Mouse (Mus musculus) liver, embryonic 15.5 days (tissue): ENCODE data around the gene Enox1. TPM values are rescaled to one million over a fixed set of nuclear protein-coding genes. Genes with fewer than 3 reads are reported as not detected.

Source experiments
- ATAC-seq: fragments of 200-750 bp; cut with Nextera tagmentation; 2 replicates; pipeline ENCODE4 v1.8.0; 2017; ENCODE audit warnings: moderate number of reproducible peaks, mild to moderate bottlenecking, moderate library complexity; ENCODE audit not compliant: insufficient read depth
- H3K27ac ChIP-seq: fragments of 300-500 bp; sonication (generic); replicated peaks from 2 replicates; pipeline ENCODE4 v1.5.1; 2015; ENCODE audit warnings: mild to moderate bottlenecking, inconsistent platforms
- H3K27me3 ChIP-seq: fragments of 300-500 bp; sonication (generic); 2 replicates; pipeline ENCODE4 v1.6.1; 2015; ENCODE audit warnings: mild to moderate bottlenecking, inconsistent platforms
- H3K36me3 ChIP-seq: fragments of 300-500 bp; sonication (generic); replicated peaks from 2 replicates; pipeline ENCODE4 v1.6.1; 2015; ENCODE audit warnings: moderate library complexity, mild to moderate bottlenecking, inconsistent platforms
- H3K4me1 ChIP-seq: fragments of 300-500 bp; sonication (generic); replicated peaks from 2 replicates; pipeline ENCODE4 v1.6.1; 2015; ENCODE audit warnings: inconsistent platforms
- H3K4me2 ChIP-seq: fragments of 300-500 bp; sonication (generic); 2 replicates; pipeline ENCODE4 v1.6.1; 2015; ENCODE audit warnings: moderate library complexity, mild to moderate bottlenecking, inconsistent platforms
- H3K4me3 ChIP-seq: fragments of 300-500 bp; sonication (generic); replicated peaks from 2 replicates; pipeline ENCODE4 v1.5.1; 2015; ENCODE audit warnings: mild to moderate bottlenecking, inconsistent platforms
- H3K9ac ChIP-seq: fragments of 300-500 bp; sonication (generic); 2 replicates; pipeline ENCODE4 v1.6.1; 2015; ENCODE audit warnings: moderate library complexity, mild to moderate bottlenecking, inconsistent platforms
- H3K9me3 ChIP-seq: fragments of 300-500 bp; sonication (generic); replicated peaks from 2 replicates; pipeline ENCODE4 v1.6.1; 2016; ENCODE audit warnings: inconsistent platforms
- WGBS: fragments of 180-500 bp; shearing (Covaris S2); methylation state at CpG from one replicate; pipeline ENCODE4 v1.1.7; 2015; ENCODE audit warnings: mixed read lengths; ENCODE audit not compliant: insufficient replicate concordance; 5-methylcytosine and 5-hydroxymethylcytosine counted together
- polyA plus RNA-seq: library from polyadenylated mRNA; unstranded; fragments of >200 nt; fragmentation: Nextera tagmentation; extraction: Ambion mirVana; gene quantifications from 2 replicates; pipeline ENCODE4 v1.2.1, GENCODE M21; 2015

The Enox1 gene
- polyA plus RNA-seq, 1 experiment from 2014 or later = 0.35 TPM

DNA sequence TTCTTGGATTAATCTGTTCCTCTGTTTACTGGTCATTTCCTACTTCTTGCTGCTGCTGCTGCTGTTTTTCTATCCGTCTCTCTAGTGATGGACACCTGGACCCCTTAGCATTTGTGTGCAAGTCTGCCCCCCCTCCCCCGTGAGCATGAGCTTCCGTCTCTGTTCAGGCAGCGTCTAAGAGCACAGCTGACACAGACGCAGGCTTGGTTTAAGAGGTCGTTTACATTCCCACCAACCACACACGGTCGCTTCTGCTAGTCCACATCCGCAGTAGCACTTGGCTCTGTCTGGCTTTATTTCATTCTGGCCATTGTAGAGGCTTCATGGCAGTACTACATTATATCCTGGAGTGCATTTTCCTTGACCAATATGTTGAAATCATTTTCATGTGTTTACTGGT, 301.7 kb downstream of the Enox1 start:
- no peak for ATAC-seq
- Histone ChIP-seq H3K27ac (no peak overlapping the region), H3K4me1 (no peaks in the 10 kb centered on the region), H3K4me2 (no peak overlapping the region), H3K9me3 (no peaks in the 10 kb centered on the region), H3K36me3 (no peaks in the 10 kb centered on the region), H3K4me3 (no peak overlapping the region), H3K9ac (no peak overlapping the region), H3K27me3 (no peaks in the 10 kb centered on the region)
- WGBS = 26% methylated on average over 9 of the region's 9 CpGs

DNA sequence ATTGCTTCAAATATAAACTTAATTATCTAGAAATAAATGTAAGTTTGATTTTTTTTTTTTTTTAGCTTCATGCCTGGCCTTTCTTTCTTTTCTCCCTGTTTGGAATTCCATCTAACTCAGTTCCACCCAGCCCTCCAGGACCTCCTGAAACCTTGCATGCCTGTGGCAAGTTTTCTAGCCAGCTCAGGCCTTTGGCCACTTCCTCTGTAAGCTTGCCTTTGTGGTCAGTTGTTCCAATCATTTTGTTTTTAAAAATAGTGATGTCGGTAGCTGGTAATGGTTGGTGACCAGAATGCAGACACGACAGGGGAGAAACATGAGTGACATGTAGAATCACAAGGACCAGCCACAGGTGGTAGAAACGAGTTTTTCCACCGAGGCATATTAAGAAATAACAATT, 307.4 kb downstream of the Enox1 start:
- H3K4me1 ChIP-seq = no peaks in the 10 kb centered on the region
- H3K4me2 ChIP-seq = no peak overlapping the region
- WGBS = 42% methylated on average over 4 of the region's 4 CpGs
- ATAC-seq = no peak
- H3K27ac ChIP-seq = no peak overlapping the region
- no peaks in the 10 kb centered on the region for H3K36me3 ChIP-seq
- H3K27me3 ChIP-seq = no peaks in the 10 kb centered on the region
- no peak overlapping the region for H3K4me3 ChIP-seq
- H3K9ac ChIP-seq = no peak overlapping the region
- no peaks in the 10 kb centered on the region for H3K9me3 ChIP-seq

DNA sequence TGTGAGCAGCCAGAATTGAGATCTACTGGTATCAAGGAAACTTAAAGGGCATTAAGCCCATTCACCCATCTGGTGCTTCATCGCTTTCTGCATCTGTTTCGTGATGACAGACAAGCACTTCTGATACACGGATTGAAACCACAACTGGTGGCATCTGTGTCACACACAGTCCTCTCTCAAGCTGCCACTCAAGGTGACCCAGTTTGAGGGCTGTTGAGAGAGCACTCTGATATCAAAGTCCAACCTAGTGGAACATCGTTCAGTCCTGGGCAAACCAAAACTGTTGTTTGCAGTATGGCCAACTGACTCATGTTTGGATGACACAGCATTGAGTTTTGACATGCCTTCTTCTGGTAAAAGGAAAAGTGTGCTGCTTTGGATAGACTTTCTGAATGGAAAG, 308.2 kb downstream of the Enox1 start:
- Histone ChIP-seq H3K4me2 (no peak overlapping the region), H3K9ac (no peak overlapping the region), H3K9me3 (no peaks in the 10 kb centered on the region), H3K36me3 (no peaks in the 10 kb centered on the region), H3K4me3 (no peak overlapping the region), H3K27me3 (no peaks in the 10 kb centered on the region), H3K27ac (no peak overlapping the region), H3K4me1 (no peaks in the 10 kb centered on the region)
- ATAC-seq = no peak
- 40% methylated on average over 4 of the region's 4 CpGs for WGBS

DNA sequence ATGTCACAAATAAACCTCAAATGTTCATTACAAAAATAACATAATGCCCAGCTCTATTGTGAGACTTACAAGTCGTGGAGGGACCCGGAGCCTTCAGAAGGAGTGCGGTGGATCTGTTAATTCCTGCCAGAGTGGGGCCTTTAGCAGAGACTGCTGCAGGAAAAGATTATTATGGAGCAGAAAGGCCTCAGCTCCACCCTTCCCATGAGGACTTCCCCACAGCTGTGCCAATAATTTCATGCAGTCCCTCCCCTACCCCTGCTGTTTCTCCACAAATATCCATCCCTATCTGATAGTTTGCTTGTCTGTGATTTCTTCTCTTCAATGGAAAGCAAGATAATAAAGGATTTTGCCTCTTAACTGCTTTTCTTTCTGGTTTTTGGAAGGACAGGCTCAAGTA, 314.0 kb downstream of the Enox1 start:
- Histone ChIP-seq H3K9ac (no peak overlapping the region), H3K4me2 (no peak overlapping the region), H3K9me3 (no peaks in the 10 kb centered on the region), H3K27ac (no peak overlapping the region), H3K27me3 (no peaks in the 10 kb centered on the region), H3K36me3 (no peaks in the 10 kb centered on the region), H3K4me3 (no peak overlapping the region), H3K4me1 (no peaks in the 10 kb centered on the region)
- ATAC-seq = no peak
- WGBS = 68% methylated on average over 3 of the region's 3 CpGs

DNA sequence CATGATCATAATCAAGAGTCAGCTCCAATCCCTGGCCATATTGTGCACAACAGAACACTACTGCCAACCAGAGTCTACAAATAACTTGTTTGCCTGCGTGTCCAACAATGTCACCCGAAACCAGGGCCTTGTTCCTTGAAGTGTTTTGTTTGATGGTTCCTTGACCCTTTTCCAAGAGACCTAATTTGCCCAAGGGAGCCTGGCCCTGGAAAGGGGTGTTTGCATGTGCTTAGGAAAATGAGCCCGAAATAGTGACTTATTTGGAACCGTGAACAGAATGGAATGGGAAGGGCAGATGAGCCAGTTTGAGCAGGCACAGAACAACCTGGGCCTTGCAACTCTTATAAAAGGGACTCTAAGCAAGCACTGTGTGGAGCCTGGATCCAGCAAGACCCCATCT, 316.9 kb downstream of the Enox1 start:
- Histone ChIP-seq H3K9me3 (no peaks in the 10 kb centered on the region), H3K4me3 (no peak overlapping the region), H3K27ac (no peak overlapping the region), H3K9ac (no peak overlapping the region), H3K4me2 (no peak overlapping the region), H3K4me1 (no peaks in the 10 kb centered on the region), H3K27me3 (no peaks in the 10 kb centered on the region), H3K36me3 (no peaks in the 10 kb centered on the region)
- ATAC-seq = no peak
- 67% methylated on average over 4 of the region's 4 CpGs for WGBS

DNA sequence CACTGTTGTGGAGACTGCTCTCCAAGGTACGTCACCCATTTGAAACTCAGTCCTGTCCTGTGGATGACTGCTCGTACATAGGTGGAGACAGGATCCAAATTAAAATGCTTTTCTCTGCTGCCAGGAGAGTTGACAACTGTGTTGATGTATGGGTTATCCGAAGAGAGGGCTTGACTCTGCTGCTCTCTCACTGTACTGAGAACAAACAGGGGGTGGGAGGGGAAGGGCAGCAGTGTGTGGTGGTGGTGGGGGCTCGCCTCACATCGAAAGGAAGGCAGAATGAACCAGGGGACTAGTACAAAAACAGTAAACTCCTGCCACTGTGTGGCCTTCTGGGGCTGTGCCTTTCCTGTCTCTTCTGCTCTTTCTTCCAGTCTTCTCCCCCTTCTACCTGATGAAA, 317.5 kb downstream of the Enox1 start:
- ATAC-seq = no peak
- no peaks in the 10 kb centered on the region for H3K9me3 ChIP-seq
- WGBS = 56% methylated on average over 5 of the region's 5 CpGs
- no peaks in the 10 kb centered on the region for H3K27me3 ChIP-seq
- no peaks in the 10 kb centered on the region for H3K4me1 ChIP-seq
- H3K4me3 ChIP-seq = no peak overlapping the region
- no peak overlapping the region for H3K27ac ChIP-seq
- no peak overlapping the region for H3K4me2 ChIP-seq
- H3K36me3 ChIP-seq = no peaks in the 10 kb centered on the region
- no peak overlapping the region for H3K9ac ChIP-seq

DNA sequence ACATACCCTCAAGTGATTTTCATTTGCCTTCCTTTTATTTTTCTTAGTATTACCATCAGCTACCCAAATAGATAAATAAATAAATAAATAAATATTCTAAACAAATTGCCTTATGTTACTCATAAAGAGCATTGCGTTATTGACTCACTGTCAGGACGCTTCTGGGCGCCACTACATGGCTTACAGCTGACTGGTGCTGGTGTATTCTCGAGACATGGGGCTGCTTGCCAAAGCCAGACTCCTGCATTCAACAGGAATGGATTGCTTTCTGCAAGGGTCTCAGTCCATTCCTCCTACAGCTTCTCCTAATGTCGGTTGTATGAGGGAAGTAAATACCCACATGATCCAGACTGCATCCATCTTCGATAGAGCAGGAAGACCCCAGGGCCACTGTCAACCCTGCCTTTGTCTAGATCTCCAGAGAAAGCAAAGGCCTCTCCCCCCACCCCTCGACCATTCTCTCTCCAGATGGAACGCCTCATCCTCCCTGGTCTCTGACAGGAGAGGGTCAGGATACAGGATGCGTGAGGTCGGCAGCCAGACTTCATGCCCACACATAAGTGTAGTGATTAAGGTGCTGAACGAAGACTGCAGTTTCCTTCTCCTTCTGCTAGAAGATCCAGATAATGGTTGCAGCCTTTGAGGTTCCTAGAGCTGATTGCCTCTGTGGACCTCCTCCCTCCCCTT, 318.7 kb downstream of the Enox1 start:
- Histone ChIP-seq H3K9me3 (no peaks in the 10 kb centered on the region), H3K36me3 (no peaks in the 10 kb centered on the region), H3K9ac (no peak overlapping the region), H3K27ac (no peak overlapping the region), H3K4me3 (no peak overlapping the region), H3K4me1 (no peaks in the 10 kb centered on the region), H3K4me2 (no peak overlapping the region), H3K27me3 (no peaks in the 10 kb centered on the region)
- whole genome bisulfite sequencing = 48% methylated on average over 11 of the region's 11 CpGs
- ATAC-seq = no peak

DNA sequence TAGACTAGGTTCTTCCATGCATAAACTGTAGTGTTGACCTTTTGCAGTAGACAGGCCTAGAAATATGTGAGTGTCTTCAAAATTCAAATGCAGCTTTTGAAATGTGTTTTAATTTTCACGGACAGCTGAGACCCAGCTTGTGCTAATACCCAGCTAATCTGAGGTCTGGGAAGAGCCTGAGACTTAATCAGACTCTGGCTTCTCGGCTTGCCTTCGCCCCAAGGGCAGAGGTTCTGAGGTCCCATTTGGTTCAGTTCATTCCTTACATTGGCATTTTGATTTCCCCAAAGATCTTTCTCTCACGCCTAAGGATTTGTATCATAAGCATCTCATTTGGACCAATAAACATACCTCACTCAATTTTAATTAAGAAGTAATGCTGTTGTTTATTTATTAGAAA, 321.1 kb downstream of the Enox1 start:
- H3K27me3 ChIP-seq = no peaks in the 10 kb centered on the region

DNA sequence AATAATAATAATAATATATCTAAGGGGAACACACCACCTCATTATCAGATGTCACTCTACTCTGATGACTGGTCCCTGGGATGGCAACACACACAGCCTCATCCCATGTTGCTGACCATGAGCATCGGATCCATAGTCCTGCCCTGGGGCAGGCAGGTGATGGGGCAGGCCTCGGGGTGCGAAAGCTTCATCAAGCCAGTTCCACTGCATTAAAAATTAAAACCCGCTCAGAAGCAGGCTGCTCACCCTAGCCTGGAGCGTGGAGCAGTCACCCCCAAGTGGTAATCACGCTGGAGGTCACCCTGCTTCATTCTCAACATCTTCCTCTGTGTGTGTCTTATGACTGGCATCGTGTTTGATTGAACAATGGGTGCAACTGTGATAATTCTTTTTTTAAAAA, 321.6 kb downstream of the Enox1 start:
- Histone ChIP-seq H3K4me1 (no peaks in the 10 kb centered on the region), H3K4me2 (no peak overlapping the region), H3K27me3 (no peaks in the 10 kb centered on the region), H3K27ac (no peak overlapping the region), H3K36me3 (no peaks in the 10 kb centered on the region), H3K4me3 (no peak overlapping the region), H3K9ac (no peak overlapping the region), H3K9me3 (no peaks in the 10 kb centered on the region)
- 64% methylated on average over 7 of the region's 7 CpGs for WGBS
- no peak for ATAC-seq

More for the DNA sequence above, 321.1 kb downstream of the Enox1 start:
- Histone ChIP-seq H3K9ac (no peak overlapping the region), H3K4me3 (no peak overlapping the region), H3K27ac (no peak overlapping the region), H3K36me3 (no peaks in the 10 kb centered on the region), H3K4me1 (no peaks in the 10 kb centered on the region), H3K4me2 (no peak overlapping the region), H3K9me3 (no peaks in the 10 kb centered on the region)
- ATAC-seq = no peak
- 66% methylated on average over 4 of the region's 4 CpGs for WGBS

DNA sequence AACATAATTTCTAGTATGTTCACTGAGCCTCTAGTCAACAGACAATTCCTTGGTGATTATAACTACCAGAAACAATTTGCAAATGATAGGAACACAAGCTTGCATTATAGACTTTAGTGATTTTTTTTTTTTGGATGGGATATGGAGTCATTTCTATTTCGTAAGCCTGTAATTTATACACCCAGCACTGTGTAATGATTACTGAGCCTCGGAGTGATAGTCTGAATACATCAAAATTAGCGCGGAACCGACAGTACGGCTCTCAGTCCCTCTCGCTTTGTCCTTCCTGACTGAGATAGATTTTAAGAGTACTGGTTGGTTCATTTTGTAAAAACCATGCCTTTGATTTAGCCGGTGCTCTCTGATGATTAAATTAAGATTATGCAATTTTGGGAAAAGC, 322.1 kb downstream of the Enox1 start:
- H3K27me3 ChIP-seq = no peaks in the 10 kb centered on the region
- no peak overlapping the region for H3K4me2 ChIP-seq
- no peaks in the 10 kb centered on the region for H3K36me3 ChIP-seq
- WGBS = 76% methylated on average over 8 of the region's 8 CpGs
- no peak overlapping the region for H3K4me3 ChIP-seq
- no peak overlapping the region for H3K27ac ChIP-seq
- no peaks in the 10 kb centered on the region for H3K9me3 ChIP-seq
- ATAC-seq = no peak
- H3K4me1 ChIP-seq = no peaks in the 10 kb centered on the region
- H3K9ac ChIP-seq = no peak overlapping the region

DNA sequence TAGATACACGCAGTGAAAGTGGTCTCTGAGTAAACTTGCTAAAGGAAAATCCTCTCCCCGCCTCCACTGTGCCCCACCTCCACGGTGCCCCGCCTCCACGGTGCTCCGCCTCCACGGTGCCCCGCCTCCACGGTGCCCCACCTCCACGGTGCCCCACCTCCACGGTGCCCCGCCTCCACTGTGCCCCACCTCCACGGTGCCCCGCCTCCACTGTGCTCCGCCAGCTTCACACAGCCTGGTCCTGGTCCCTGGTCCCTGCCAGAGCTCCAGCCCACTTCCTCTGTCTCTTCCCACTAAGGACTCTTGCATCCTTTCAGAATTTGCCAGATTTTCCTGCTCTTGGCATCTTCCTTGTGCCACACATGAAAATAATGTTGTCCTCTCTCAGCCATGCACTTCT, 326.5 kb downstream of the Enox1 start:
- Histone ChIP-seq H3K36me3 (no peaks in the 10 kb centered on the region), H3K4me1 (no peaks in the 10 kb centered on the region), H3K9ac (no peak overlapping the region), H3K9me3 (no peaks in the 10 kb centered on the region), H3K4me3 (no peak overlapping the region), H3K27me3 (no peaks in the 10 kb centered on the region), H3K27ac (no peak overlapping the region), H3K4me2 (no peak overlapping the region)
- ATAC-seq = no peak
- WGBS = 28% methylated on average over 15 of the region's 15 CpGs

DNA sequence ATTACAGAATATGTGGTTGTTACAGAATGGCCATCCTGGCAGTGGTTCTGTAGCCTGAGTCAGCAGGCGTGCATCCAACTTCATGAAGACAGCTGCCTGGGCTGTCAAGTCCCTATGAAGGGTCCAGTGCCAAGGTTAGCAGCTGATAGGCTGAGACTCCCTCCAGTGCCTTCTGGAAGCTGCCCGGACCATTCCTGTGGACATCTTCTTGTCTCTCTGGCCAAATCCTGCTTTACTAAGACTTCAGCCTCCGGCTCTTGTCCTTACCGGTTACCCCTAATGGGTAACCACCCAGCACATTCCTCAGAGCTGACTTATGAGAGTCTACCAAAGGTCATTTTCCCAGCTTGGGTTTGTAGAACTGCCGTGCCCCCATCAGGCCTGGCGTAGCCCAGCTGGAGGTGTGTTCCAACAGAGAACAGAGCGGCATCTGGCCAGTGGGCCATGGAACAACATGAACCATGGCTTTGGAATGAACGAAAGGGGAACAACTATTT, 328.4 kb downstream of the Enox1 start:
- no peak overlapping the region for H3K4me2 ChIP-seq
- no peaks in the 10 kb centered on the region for H3K4me1 ChIP-seq
- ATAC-seq = no peak
- H3K9me3 ChIP-seq = no peaks in the 10 kb centered on the region
- WGBS = 73% methylated on average over 8 of the region's 8 CpGs
- H3K4me3 ChIP-seq = no peak overlapping the region
- H3K27me3 ChIP-seq = no peaks in the 10 kb centered on the region
- H3K27ac ChIP-seq = no peak overlapping the region
- no peaks in the 10 kb centered on the region for H3K36me3 ChIP-seq
- no peak overlapping the region for H3K9ac ChIP-seq
